Comparison of ENCODE assay signal across 19 mouse cellular contexts in the genomic region with DNA sequence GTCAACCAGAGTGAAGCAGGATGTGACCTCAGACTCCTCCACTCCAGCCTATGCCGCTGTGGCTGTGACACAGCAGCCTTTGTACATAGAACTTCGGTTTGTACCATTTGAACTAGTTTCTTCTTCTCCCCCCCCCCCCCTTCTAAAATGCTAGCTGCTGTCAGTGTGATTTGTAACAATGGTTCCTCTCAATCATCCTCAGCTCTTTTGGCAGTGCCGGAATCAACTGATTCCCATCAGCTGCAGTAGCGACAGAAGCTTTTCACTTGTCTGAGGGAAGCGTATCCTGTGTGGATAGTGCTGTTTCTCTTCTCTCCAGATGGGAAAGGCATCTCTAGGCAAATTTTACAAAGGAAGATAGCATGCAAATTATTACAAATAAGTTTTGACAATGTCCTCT. TPM values are rescaled to one million over a fixed set of nuclear protein-coding genes. Genes with fewer than 3 reads are reported as not detected.
"Had no signal": no experiment of that assay in that cellular context is flagged by ENCODE, and none has a peak within 500 bp of the region (broad histone marks: within the 10 kb centered on the region; RNA-seq: fewer than 3 reads in every experiment).

No protein-coding gene starts in this region.

- DNase-seq: gastrocnemius, adult 2 months; gastrocnemius, postnatal 10 days; gastrocnemius, postnatal 25 days; heart, adult 18-20 months; heart, postnatal 10 days; heart, postnatal 4 days; kidney, adult 18-20 months; kidney, adult 8-10 months; kidney, postnatal 10 days; kidney, postnatal 25 days; kidney, postnatal 4 days; liver; liver, embryonic 13.5 days; liver, postnatal 0 days had no signal

- ATAC-seq: hindbrain, embryonic 16.5 days; inflammation-experienced regulatory T-cells, adult 6 months; intestine, embryonic 15.5 days; intestine, postnatal 0 days; liver, postnatal 0 days had no signal

RNA-seq across cellular contexts. Expression of gene Pcdh15, which starts 12.4 kb away (rescaled TPM):
- total RNA-seq: granulocyte monocyte progenitor cell, adult 5-6 weeks had no signal
